Mouse (Mus musculus): ENCODE measurements around the gene Bnc2. TPM values are rescaled to one million over a fixed set of nuclear protein-coding genes. Genes with fewer than 3 reads are reported as not detected.

Bnc2 gene
- total and polyA plus RNA-seq, 3 experiments, result 0.55 TPM; not detected in 2

GRCm38 (mm10) chr4:84623312-84623711, 51.8 kb downstream of the Bnc2 start:
- no peak overlapping the region for H3K4me3 ChIP-seq (ENCODE audit: low read depth, low read length)
- H3K27me3 ChIP-seq (ENCODE audit: insufficient read depth, low read length), result no peaks in the 10 kb centered on the region
- H3K9me3 ChIP-seq (replicated peaks), result peaks cover 13% of the 10 kb centered on the region; the same call in 1 of the 2 replicates
- no peak for DNase-seq (ENCODE audit: low spot score)
- no peaks in the 10 kb centered on the region for H3K4me1 ChIP-seq (ENCODE audit: insufficient read depth, low read depth, low read length)
- TF ChIP-seq GATA1 (IDR thresholded peaks at IDR 0.05; ENCODE audit: borderline replicate concordance, low read length), result no peak
- no peak for TF ChIP-seq GATA2 (IDR thresholded peaks at IDR 0.05; ENCODE audit: borderline replicate concordance, low read depth, low read length)
- TF ChIP-seq POLR2AphosphoS5 (IDR thresholded peaks at IDR 0.05; ENCODE audit: insufficient replicate concordance, low read depth, low read length), result no peak
- no peak for TF ChIP-seq TAL1 (conservative IDR thresholded peaks at IDR 0.05; ENCODE audit: low read depth, low read length)
- no peak for TF ChIP-seq CTCF (IDR thresholded peaks at IDR 0.05; ENCODE audit: low read depth, low read length)
- ATAC-seq (ENCODE audit: extremely low read depth, insufficient number of reproducible peaks, low FRiP score, poor library complexity, severe bottlenecking), result no peak
- no peaks in the 10 kb centered on the region for H3K36me3 ChIP-seq (replicated peaks)

- DNase-seq (ENCODE audit: low spot score), result no peak
- no peak for ATAC-seq (ENCODE audit: extremely low read depth, insufficient number of reproducible peaks, low FRiP score, poor library complexity, severe bottlenecking)
These were observed 53.3 kb downstream of the Bnc2 start for GRCm38 (mm10) chr4:84621785-84622184.

GRCm38 (mm10) chr4:84609861-84610260, 65.2 kb downstream of the Bnc2 start:
- no peaks in the 10 kb centered on the region for H3K27me3 ChIP-seq (ENCODE audit: insufficient read depth, low read length)
- DNase-seq (ENCODE audit: low spot score) (no peak), ATAC-seq (ENCODE audit: extremely low read depth, insufficient number of reproducible peaks, low FRiP score, poor library complexity, severe bottlenecking) (no peak)
- H3K36me3 ChIP-seq (replicated peaks), result no peaks in the 10 kb centered on the region
- peaks cover 25% of the 10 kb centered on the region for H3K9me3 ChIP-seq (replicated peaks)
- H3K4me3 ChIP-seq (ENCODE audit: low read depth, low read length), result no peak overlapping the region
- no peaks in the 10 kb centered on the region for H3K4me1 ChIP-seq (ENCODE audit: insufficient read depth, low read depth, low read length)
- TF ChIP-seq CTCF (IDR thresholded peaks at IDR 0.05; ENCODE audit: low read depth, low read length), result no peak
- no peak for TF ChIP-seq GATA2 (IDR thresholded peaks at IDR 0.05; ENCODE audit: borderline replicate concordance, low read depth, low read length)
- no peak for TF ChIP-seq GATA1 (IDR thresholded peaks at IDR 0.05; ENCODE audit: borderline replicate concordance, low read length)

More at GRCm38 (mm10) chr4:84621785-84622184, 53.3 kb downstream of the Bnc2 start:
- Histone ChIP-seq H3K4me3 (ENCODE audit: low read depth, low read length) (no peak overlapping the region), H3K27me3 (ENCODE audit: insufficient read depth, low read length) (no peaks in the 10 kb centered on the region), H3K4me1 (ENCODE audit: insufficient read depth, low read depth, low read length) (no peaks in the 10 kb centered on the region), H3K9me3 (replicated peaks) (peaks cover 10% of the 10 kb centered on the region; the same call in 1 of the 2 replicates), H3K36me3 (replicated peaks) (no peaks in the 10 kb centered on the region)
- TF ChIP-seq GATA1 (IDR thresholded peaks at IDR 0.05; ENCODE audit: borderline replicate concordance, low read length) (no peak), GATA2 (IDR thresholded peaks at IDR 0.05; ENCODE audit: borderline replicate concordance, low read depth, low read length) (no peak), TAL1 (conservative IDR thresholded peaks at IDR 0.05; ENCODE audit: low read depth, low read length) (no peak), POLR2AphosphoS5 (IDR thresholded peaks at IDR 0.05; ENCODE audit: insufficient replicate concordance, low read depth, low read length) (no peak), CTCF (IDR thresholded peaks at IDR 0.05; ENCODE audit: low read depth, low read length) (no peak)

- Histone ChIP-seq H3K36me3 (replicated peaks) (no peaks in the 10 kb centered on the region), H3K4me1 (ENCODE audit: insufficient read depth, low read depth, low read length) (no peaks in the 10 kb centered on the region)
- TF ChIP-seq GATA2 (IDR thresholded peaks at IDR 0.05; ENCODE audit: borderline replicate concordance, low read depth, low read length), result no peak
- TF ChIP-seq GATA1 (IDR thresholded peaks at IDR 0.05; ENCODE audit: borderline replicate concordance, low read length), result no peak
- TF ChIP-seq CTCF (IDR thresholded peaks at IDR 0.05; ENCODE audit: low read depth, low read length), result no peak
- TF ChIP-seq POLR2AphosphoS5 (IDR thresholded peaks at IDR 0.05; ENCODE audit: insufficient replicate concordance, low read depth, low read length), result no peak
- no peak for TF ChIP-seq TAL1 (conservative IDR thresholded peaks at IDR 0.05; ENCODE audit: low read depth, low read length)
These were observed 70.6 kb downstream of the Bnc2 start for GRCm38 (mm10) chr4:84604461-84604860.

GRCm38 (mm10) chr4:84580260-84580952, 94.7 kb downstream of the Bnc2 start:
- DNase-seq (ENCODE audit: low spot score), result no peak
- H3K4me3 ChIP-seq (ENCODE audit: low read depth, low read length), result no peak overlapping the region
- peaks cover 9% of the 10 kb centered on the region for H3K9me3 ChIP-seq (replicated peaks)
- no peaks in the 10 kb centered on the region for H3K36me3 ChIP-seq (replicated peaks)
- H3K4me1 ChIP-seq (ENCODE audit: insufficient read depth, low read depth, low read length), result no peaks in the 10 kb centered on the region
- no peak for ATAC-seq (ENCODE audit: extremely low read depth, insufficient number of reproducible peaks, low FRiP score, poor library complexity, severe bottlenecking)
- TF ChIP-seq TAL1 (conservative IDR thresholded peaks at IDR 0.05; ENCODE audit: low read depth, low read length), result no peak
- no peak for TF ChIP-seq CTCF (IDR thresholded peaks at IDR 0.05; ENCODE audit: low read depth, low read length)
- TF ChIP-seq GATA1 (IDR thresholded peaks at IDR 0.05; ENCODE audit: borderline replicate concordance, low read length), result no peak
- TF ChIP-seq GATA2 (IDR thresholded peaks at IDR 0.05; ENCODE audit: borderline replicate concordance, low read depth, low read length), result no peak
- no peak for TF ChIP-seq POLR2AphosphoS5 (IDR thresholded peaks at IDR 0.05; ENCODE audit: insufficient replicate concordance, low read depth, low read length)
- no peaks in the 10 kb centered on the region for H3K27me3 ChIP-seq (ENCODE audit: insufficient read depth, low read length)

More at GRCm38 (mm10) chr4:84604461-84604860, 70.6 kb downstream of the Bnc2 start:
- ATAC-seq (ENCODE audit: extremely low read depth, insufficient number of reproducible peaks, low FRiP score, poor library complexity, severe bottlenecking) (no peak), DNase-seq (ENCODE audit: low spot score) (no peak)
- H3K4me3 ChIP-seq (ENCODE audit: low read depth, low read length), result no peak overlapping the region
- peaks cover 35% of the 10 kb centered on the region for H3K9me3 ChIP-seq (replicated peaks)
- H3K27me3 ChIP-seq (ENCODE audit: insufficient read depth, low read length), result no peaks in the 10 kb centered on the region

GRCm38 (mm10) chr4:84578296-84578695, 96.8 kb downstream of the Bnc2 start:
- Histone ChIP-seq H3K4me1 (ENCODE audit: insufficient read depth, low read depth, low read length) (no peaks in the 10 kb centered on the region), H3K9me3 (replicated peaks) (peaks cover 8% of the 10 kb centered on the region), H3K36me3 (replicated peaks) (no peaks in the 10 kb centered on the region), H3K4me3 (ENCODE audit: low read depth, low read length) (no peak overlapping the region), H3K27me3 (ENCODE audit: insufficient read depth, low read length) (no peaks in the 10 kb centered on the region)
- no peak for TF ChIP-seq GATA1 (IDR thresholded peaks at IDR 0.05; ENCODE audit: borderline replicate concordance, low read length)
- no peak for TF ChIP-seq GATA2 (IDR thresholded peaks at IDR 0.05; ENCODE audit: borderline replicate concordance, low read depth, low read length)
- no peak for TF ChIP-seq CTCF (IDR thresholded peaks at IDR 0.05; ENCODE audit: low read depth, low read length)
- no peak for TF ChIP-seq POLR2AphosphoS5 (IDR thresholded peaks at IDR 0.05; ENCODE audit: insufficient replicate concordance, low read depth, low read length)
- no peak for TF ChIP-seq TAL1 (conservative IDR thresholded peaks at IDR 0.05; ENCODE audit: low read depth, low read length)
- no peak for DNase-seq (ENCODE audit: low spot score)
- no peak for ATAC-seq (ENCODE audit: extremely low read depth, insufficient number of reproducible peaks, low FRiP score, poor library complexity, severe bottlenecking)

Data from G1E (cell line).